Mouse (Mus musculus) kidney, adult 2 months (tissue): ENCODE results near the gene Crygc.

ENCODE experiments used
- CTCF ChIP-seq: fragments of 200-500 bp; conservative IDR thresholded peaks from 2 replicates; pipeline ENCODE4 v1.5.1; 2011; ENCODE audit warnings: low read depth, mild to moderate bottlenecking, control low read depth, low read length, moderate library complexity, mixed read lengths; ENCODE audit not compliant: insufficient read depth, insufficient read length
- POLR2A ChIP-seq: fragments of 200-500 bp; IDR thresholded peaks from one replicate; pipeline ENCODE4 v1.6.1; 2011; ENCODE audit warnings: low read depth, low read length, control low read depth

- TF ChIP-seq CTCF (no peak), POLR2A (no peak)
These were observed 23.5 kb upstream of the Crygc start for GRCm38 (mm10) chr1:65096953-65097352.
